Mouse (Mus musculus) ovary, adult 18-20 months (tissue): ENCODE data around the gene Snx6.

Source experiments
- DNase-seq: peaks from one replicate; pipeline ENCODE4 v3.0.0; 2022; ENCODE audit warnings: low spot score, mixed read lengths

Snx6 gene

DNA sequence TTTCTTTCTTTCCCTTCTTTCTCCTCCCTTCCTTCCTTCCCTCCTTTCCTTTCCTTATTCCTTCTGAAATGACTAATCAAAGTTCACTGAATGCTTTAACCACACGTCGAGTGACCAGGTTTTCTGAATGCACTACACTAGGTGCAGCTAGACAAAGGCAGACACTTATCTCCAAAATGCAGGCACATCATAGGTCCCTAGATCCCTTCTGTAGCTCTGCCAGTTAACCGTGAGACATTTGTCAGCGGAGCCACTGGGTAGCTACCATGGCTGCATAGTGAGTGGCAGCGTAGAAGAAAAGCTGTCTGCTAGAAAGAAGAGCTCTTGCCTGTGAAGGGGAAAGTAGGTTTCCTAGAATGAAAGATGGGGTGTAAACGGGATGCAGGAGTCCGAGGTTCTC lies 96.1 kb downstream of the Snx6 start:
- no peak for DNase-seq

- no peak for DNase-seq
These were observed 97.7 kb downstream of the Snx6 start for GRCm38 (mm10) chr12:54697791-54698250.

DNA sequence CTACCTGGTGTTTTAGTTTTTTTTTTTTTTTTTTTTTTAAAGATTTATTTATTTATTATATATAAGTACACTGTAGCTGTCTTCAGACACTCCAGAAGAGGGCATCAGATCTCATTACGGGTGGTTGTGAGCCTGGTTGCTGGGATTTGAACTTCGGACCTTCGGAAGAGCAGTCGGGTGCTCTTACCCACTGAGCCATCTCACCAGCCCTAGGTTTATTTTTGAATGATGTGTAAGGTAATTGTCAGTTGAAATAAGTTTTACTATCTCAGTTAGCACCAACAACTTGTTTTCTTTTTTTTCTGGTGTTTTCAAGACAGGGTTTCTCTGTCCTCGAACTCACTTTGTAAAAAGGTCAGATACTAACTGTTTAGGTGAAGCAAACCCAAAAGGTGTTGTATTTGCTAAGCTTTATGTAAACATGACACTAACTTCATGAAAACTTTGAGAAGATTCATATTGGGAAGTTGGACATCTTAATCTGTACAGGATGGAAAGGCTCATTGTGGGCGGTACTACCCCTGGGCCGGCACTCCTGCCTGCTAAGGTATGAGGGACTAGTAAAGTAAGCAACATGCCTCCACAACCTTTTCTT lies 98.4 kb downstream of the Snx6 start:
- no peak for DNase-seq
